Mouse (Mus musculus) kidney, adult 2 months (tissue): ENCODE data around the gene Mapk7.

Experiments used
- CTCF ChIP-seq: fragments of 200-500 bp; conservative IDR thresholded peaks from 2 replicates; pipeline ENCODE4 v1.5.1; 2011; ENCODE audit warnings: low read depth, mild to moderate bottlenecking, control low read depth, low read length, moderate library complexity, mixed read lengths; ENCODE audit not compliant: insufficient read depth, insufficient read length
- POLR2A ChIP-seq: fragments of 200-500 bp; IDR thresholded peaks from one replicate; pipeline ENCODE4 v1.6.1; 2011; ENCODE audit warnings: low read depth, low read length, control low read depth

- no peak for TF ChIP-seq CTCF
- no peak for TF ChIP-seq POLR2A
Observed at GRCm38 (mm10) chr11:61494129-61494997, at the start of gene Mapk7.
